Mouse (Mus musculus): ENCODE measurements around the gene Mrps25.

- TF ChIP-seq GATA1 (IDR thresholded peaks at IDR 0.05; ENCODE audit: low read length), result no peak
- no peak for TF ChIP-seq TAL1 (IDR thresholded peaks at IDR 0.05; ENCODE audit: low read length)
Measured at GRCm38 (mm10) chr6:92145881-92146280, 38.0 kb downstream of the Mrps25 start.

Measured in erythroblast, embryonic 14.5 days (primary cell).